Mouse (Mus musculus): ENCODE data around the gene Gale. TPM values are rescaled to one million over a fixed set of nuclear protein-coding genes. Genes with fewer than 3 reads are reported as not detected.

Gale gene
- 82.2 and 96.5 TPM in 2 replicates for polyA plus RNA-seq (2015; fragmentation: Nextera tagmentation; extraction: Ambion mirVana)

GRCm38 (mm10) chr4:135963457-135964193 is at the start of gene Gale:
Gale (plus strand) TSS chr4:135963727.
- H3K4me3 ChIP-seq (ENCODE audit: low read depth, low read length), result peak within 1 kb of the TSS; percentile 72
- peaks cover 51% of the 10 kb centered on the region for H3K36me3 ChIP-seq (replicated peaks; ENCODE audit: insufficient read depth, low read length)
- peaks cover 23% of the 10 kb centered on the region for H3K4me1 ChIP-seq (ENCODE audit: insufficient read depth)
- peak within 1 kb of the TSS; percentile 79 for H3K9ac ChIP-seq (replicated peaks)
- H3K9me3 ChIP-seq (ENCODE audit: low read length), result no peaks in the 10 kb centered on the region
- peak within 1 kb of the TSS; percentile 93 for H3K27ac ChIP-seq (ENCODE audit: low read depth)
- peak; percentile 88 for ATAC-seq
- DNase-seq, result peak; percentile 98
- 1% methylated on average over 53 of the region's 56 CpGs for WGBS (ENCODE audit: insufficient replicate concordance)
- no peaks in the 10 kb centered on the region for H3K27me3 ChIP-seq (ENCODE audit: insufficient read depth, low read length)
- peak within 1 kb of the TSS; percentile 100 for H3K4me2 ChIP-seq (ENCODE audit: low read depth, low read length)
- peak; percentile 87 for TF ChIP-seq EP300 (IDR thresholded peaks at IDR 0.05; ENCODE audit: low read depth)
- no peak for TF ChIP-seq CTCF (IDR thresholded peaks at IDR 0.05; ENCODE audit: low read depth)

DNA sequence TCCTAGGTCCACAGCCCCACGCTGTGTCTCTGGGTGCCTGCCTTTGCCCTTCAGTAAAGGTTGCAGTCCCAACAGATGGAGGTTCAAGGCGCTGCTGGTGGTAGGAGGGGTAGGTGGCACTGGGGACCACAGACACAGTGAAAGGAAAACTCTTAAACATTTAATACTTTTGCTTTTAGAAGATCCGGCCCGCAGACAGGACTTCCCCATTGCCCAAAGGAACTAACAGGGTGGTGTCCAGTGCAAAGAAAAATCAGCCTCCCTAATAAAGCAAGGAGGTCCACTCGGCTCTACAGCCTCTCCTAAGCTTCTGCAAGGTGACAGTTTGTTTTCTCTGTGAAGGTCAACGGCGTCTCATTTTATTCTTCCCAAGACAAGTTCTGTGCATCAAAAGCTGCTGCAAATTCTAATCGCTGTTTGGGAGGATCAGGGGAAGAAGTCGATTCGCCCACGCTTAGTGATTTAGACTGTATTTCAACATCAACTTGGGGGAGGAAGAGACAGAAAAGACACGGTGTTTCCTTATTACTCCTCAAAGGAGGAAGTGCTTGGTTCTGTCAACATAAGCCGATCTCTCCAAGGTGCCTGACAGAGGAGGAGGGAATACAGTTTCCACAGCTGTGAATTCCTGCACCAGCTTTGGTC is 44.8 kb upstream of the Gale start:
- H3K9me3 ChIP-seq (ENCODE audit: low read length), result no peaks in the 10 kb centered on the region
- DNase-seq, result no peak
- no peak overlapping the region for H3K4me3 ChIP-seq (ENCODE audit: low read depth, low read length)
- H3K27ac ChIP-seq (ENCODE audit: low read depth), result peak overlapping the region; percentile 73
- H3K9ac ChIP-seq (replicated peaks), result no peak overlapping the region; the same call in 1 of the 2 replicates
- peaks cover 13% of the 10 kb centered on the region for H3K36me3 ChIP-seq (replicated peaks; ENCODE audit: insufficient read depth, low read length)
- 44% methylated on average over 13 of the region's 13 CpGs for WGBS (ENCODE audit: insufficient replicate concordance)
- H3K4me2 ChIP-seq (ENCODE audit: low read depth, low read length), result peak overlapping the region; percentile 43
- peaks cover 15% of the 10 kb centered on the region for H3K4me1 ChIP-seq (ENCODE audit: insufficient read depth)
- no peak for ATAC-seq
- no peak for TF ChIP-seq CTCF (IDR thresholded peaks at IDR 0.05; ENCODE audit: low read depth)
- TF ChIP-seq EP300 (IDR thresholded peaks at IDR 0.05; ENCODE audit: low read depth), result no peak
- H3K27me3 ChIP-seq (ENCODE audit: insufficient read depth, low read length), result no peaks in the 10 kb centered on the region

DNA sequence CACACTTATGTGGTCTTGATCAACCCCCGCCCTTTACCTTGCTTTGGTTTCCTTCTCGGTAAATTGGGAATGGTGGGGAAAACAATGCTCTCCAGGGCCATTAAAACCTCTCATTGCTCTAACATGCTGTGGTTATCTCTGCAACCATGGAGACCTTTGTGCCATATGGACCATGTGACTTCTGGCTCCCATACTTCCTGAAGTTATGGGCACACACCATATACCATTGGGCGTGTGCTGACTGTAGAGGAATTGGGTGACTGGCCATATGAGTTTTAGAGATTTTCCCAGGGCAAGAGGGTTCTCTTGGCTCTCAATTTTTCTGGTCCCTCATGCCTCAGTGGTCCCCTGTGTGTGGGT is 44.3 kb upstream of the Gale start:
- Histone ChIP-seq H3K4me3 (ENCODE audit: low read depth, low read length) (no peak overlapping the region), H3K4me2 (ENCODE audit: low read depth, low read length) (peak overlapping the region; percentile 20; the same call in 1 of the 2 replicates), H3K36me3 (replicated peaks; ENCODE audit: insufficient read depth, low read length) (peaks cover 13% of the 10 kb centered on the region), H3K9ac (replicated peaks) (no peak overlapping the region), H3K9me3 (ENCODE audit: low read length) (no peaks in the 10 kb centered on the region), H3K27me3 (ENCODE audit: insufficient read depth, low read length) (no peaks in the 10 kb centered on the region), H3K4me1 (ENCODE audit: insufficient read depth) (peaks cover 15% of the 10 kb centered on the region), H3K27ac (ENCODE audit: low read depth) (peak overlapping the region; percentile 73)
- TF ChIP-seq EP300 (IDR thresholded peaks at IDR 0.05; ENCODE audit: low read depth) (no peak), CTCF (IDR thresholded peaks at IDR 0.05; ENCODE audit: low read depth) (no peak)
- DNase-seq (no peak), ATAC-seq (no peak)
- WGBS (ENCODE audit: insufficient replicate concordance), result 62% methylated on average over 3 of the region's 3 CpGs

GRCm38 (mm10) chr4:135920304-135921241 is 43.0 kb upstream of the Gale start, which contains the start of gene Fuca1:
Fuca1 (plus strand) TSS chr4:135920735.
- Histone ChIP-seq H3K9me3 (ENCODE audit: low read length) (no peaks in the 10 kb centered on the region), H3K27ac (ENCODE audit: low read depth) (peak within 1 kb of the TSS; percentile 73), H3K27me3 (ENCODE audit: insufficient read depth, low read length) (no peaks in the 10 kb centered on the region), H3K4me2 (ENCODE audit: low read depth, low read length) (peak within 1 kb of the TSS; percentile 99), H3K4me3 (ENCODE audit: low read depth, low read length) (peak within 1 kb of the TSS; percentile 82), H3K9ac (replicated peaks) (peak within 1 kb of the TSS; percentile 80), H3K36me3 (replicated peaks; ENCODE audit: insufficient read depth, low read length) (peaks cover 19% of the 10 kb centered on the region), H3K4me1 (ENCODE audit: insufficient read depth) (peaks cover 15% of the 10 kb centered on the region)
- DNase-seq (peak; percentile 98), ATAC-seq (peak; percentile 94)
- peak; percentile 86 for TF ChIP-seq CTCF (IDR thresholded peaks at IDR 0.05; ENCODE audit: low read depth)
- no peak; the same call in none of the 2 replicates for TF ChIP-seq EP300 (IDR thresholded peaks at IDR 0.05; ENCODE audit: low read depth)
- 1% methylated on average over 60 of the region's 60 CpGs for WGBS (ENCODE audit: insufficient replicate concordance)

- Histone ChIP-seq H3K4me2 (ENCODE audit: low read depth, low read length) (peak overlapping the region; percentile 99), H3K4me3 (ENCODE audit: low read depth, low read length) (peak overlapping the region; percentile 82), H3K9ac (replicated peaks) (peak overlapping the region; percentile 80), H3K36me3 (replicated peaks; ENCODE audit: insufficient read depth, low read length) (peaks cover 25% of the 10 kb centered on the region), H3K27ac (ENCODE audit: low read depth) (peak overlapping the region; percentile 64), H3K4me1 (ENCODE audit: insufficient read depth) (peaks cover 15% of the 10 kb centered on the region), H3K27me3 (ENCODE audit: insufficient read depth, low read length) (no peaks in the 10 kb centered on the region), H3K9me3 (ENCODE audit: low read length) (no peaks in the 10 kb centered on the region)
- TF ChIP-seq EP300 (IDR thresholded peaks at IDR 0.05; ENCODE audit: low read depth) (no peak), CTCF (IDR thresholded peaks at IDR 0.05; ENCODE audit: low read depth) (no peak)
- WGBS (ENCODE audit: insufficient replicate concordance), result 5% methylated on average over 26 of the region's 26 CpGs
- ATAC-seq (no peak), DNase-seq (no peak)
Observed at GRCm38 (mm10) chr4:135921257-135922120, 42.0 kb upstream of the Gale start.
